12 mouse cellular contexts compared by ENCODE assay signal in the genomic region with DNA sequence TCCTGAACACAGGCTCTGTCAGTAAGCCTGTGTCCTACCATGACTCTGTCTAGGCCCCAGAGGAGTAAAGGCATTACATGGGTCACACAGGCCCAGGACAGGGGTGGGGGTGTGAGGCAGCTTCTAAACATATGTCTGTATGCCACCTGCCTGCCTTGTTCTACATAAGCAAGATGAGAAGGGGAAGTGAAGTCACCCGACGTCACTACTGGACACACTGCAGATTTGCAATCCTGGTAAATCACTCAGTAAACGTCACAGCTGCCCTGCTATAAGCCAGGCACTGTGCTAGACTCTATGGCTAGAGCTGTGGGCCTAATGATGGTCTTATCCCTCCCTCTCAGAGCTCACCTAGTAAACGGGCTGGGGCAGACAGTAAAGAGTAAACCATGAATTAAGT.
"Had no signal": no experiment of that assay in that cellular context is flagged by ENCODE, and none has a peak within 500 bp of the region (broad histone marks: within the 10 kb centered on the region; RNA-seq: fewer than 3 reads in every experiment).

No protein-coding gene starts in this region.

- H3K27me3 ChIP-seq: midbrain, embryonic 12.5 days; neural tube, embryonic 12.5 days had no signal

- DNase-seq: lung, adult 18-20 months; lung, embryonic 14.5 days; lung, postnatal 10 days; lung, postnatal 4 days; midbrain, embryonic 14.5 days; right cerebral cortex, postnatal 14 days; thymus, adult 18-20 months; thymus, postnatal 14 days; thymus, postnatal 36 days had no signal

- H3K27ac ChIP-seq: midbrain, embryonic 10.5 days; midbrain, embryonic 12.5 days; neural tube, embryonic 12.5 days had no signal

- H3K4me3 ChIP-seq: midbrain, embryonic 10.5 days; midbrain, embryonic 12.5 days; neural tube, embryonic 12.5 days had no signal

- H3K36me3 ChIP-seq: midbrain, embryonic 10.5 days; midbrain, embryonic 12.5 days; neural tube, embryonic 12.5 days had no signal

- H3K9ac ChIP-seq: lung, embryonic 14.5 days; midbrain, embryonic 12.5 days; neural tube, embryonic 12.5 days had no signal

- H3K9me3 ChIP-seq: midbrain, embryonic 10.5 days; midbrain, embryonic 12.5 days; neural tube, embryonic 12.5 days had no signal

- H3K4me2 ChIP-seq: lung, embryonic 14.5 days; midbrain, embryonic 12.5 days; neural tube, embryonic 12.5 days had no signal
